Mouse (Mus musculus) embryonic facial prominence, embryonic 10.5 days (tissue): ENCODE measurements around the gene Rae1. TPM values are rescaled to one million over a fixed set of nuclear protein-coding genes. Genes with fewer than 3 reads are reported as not detected.
A peak's percentile ranks its signal among the peaks of the same experiment; 100 is the strongest.

Experiments
- DNase-seq: peaks from one replicate; pipeline ENCODE4 v3.0.0-alpha.2; 2017; ENCODE audit warnings: low spot score
- H3K27ac ChIP-seq: fragments of 300-500 bp; sonication (generic); replicated peaks from 2 replicates; pipeline ENCODE4 v1.5.1; 2016; ENCODE audit warnings: mild to moderate bottlenecking
- H3K27me3 ChIP-seq: fragments of 300-500 bp; sonication (generic); replicated peaks from 2 replicates; pipeline ENCODE4 v1.6.1; 2016; ENCODE audit warnings: low read depth, mild to moderate bottlenecking; ENCODE audit not compliant: poor library complexity, severe bottlenecking
- H3K36me3 ChIP-seq: fragments of 300-500 bp; sonication (generic); replicated peaks from 2 replicates; pipeline ENCODE4 v1.6.1; 2016; ENCODE audit warnings: mild to moderate bottlenecking, moderate library complexity
- H3K4me1 ChIP-seq: fragments of 300-500 bp; sonication (generic); 2 replicates; pipeline ENCODE4 v1.6.1; 2016
- H3K4me3 ChIP-seq: fragments of 300-500 bp; sonication (generic); 2 replicates; pipeline ENCODE4 v1.5.1; 2016; ENCODE audit warnings: mild to moderate bottlenecking, moderate library complexity
- H3K9me3 ChIP-seq: fragments of 300-500 bp; sonication (generic); 2 replicates; pipeline ENCODE4 v1.6.1; 2016; ENCODE audit warnings: mild to moderate bottlenecking
- WGBS: fragments of 180-500 bp; shearing (Covaris S2); methylation state at CpG from one replicate; pipeline ENCODE4 v1.1.7; 2016; 5-methylcytosine and 5-hydroxymethylcytosine counted together
- polyA plus RNA-seq: library from polyadenylated mRNA; unstranded; fragments of >200 nt; fragmentation: Nextera tagmentation; extraction: Ambion mirVana; gene quantifications from 2 replicates; pipeline ENCODE4 v1.2.1, GENCODE M21; 2016

Rae1 gene
- polyA plus RNA-seq, 1 experiment from 2014 or later = 176 TPM

DNA sequence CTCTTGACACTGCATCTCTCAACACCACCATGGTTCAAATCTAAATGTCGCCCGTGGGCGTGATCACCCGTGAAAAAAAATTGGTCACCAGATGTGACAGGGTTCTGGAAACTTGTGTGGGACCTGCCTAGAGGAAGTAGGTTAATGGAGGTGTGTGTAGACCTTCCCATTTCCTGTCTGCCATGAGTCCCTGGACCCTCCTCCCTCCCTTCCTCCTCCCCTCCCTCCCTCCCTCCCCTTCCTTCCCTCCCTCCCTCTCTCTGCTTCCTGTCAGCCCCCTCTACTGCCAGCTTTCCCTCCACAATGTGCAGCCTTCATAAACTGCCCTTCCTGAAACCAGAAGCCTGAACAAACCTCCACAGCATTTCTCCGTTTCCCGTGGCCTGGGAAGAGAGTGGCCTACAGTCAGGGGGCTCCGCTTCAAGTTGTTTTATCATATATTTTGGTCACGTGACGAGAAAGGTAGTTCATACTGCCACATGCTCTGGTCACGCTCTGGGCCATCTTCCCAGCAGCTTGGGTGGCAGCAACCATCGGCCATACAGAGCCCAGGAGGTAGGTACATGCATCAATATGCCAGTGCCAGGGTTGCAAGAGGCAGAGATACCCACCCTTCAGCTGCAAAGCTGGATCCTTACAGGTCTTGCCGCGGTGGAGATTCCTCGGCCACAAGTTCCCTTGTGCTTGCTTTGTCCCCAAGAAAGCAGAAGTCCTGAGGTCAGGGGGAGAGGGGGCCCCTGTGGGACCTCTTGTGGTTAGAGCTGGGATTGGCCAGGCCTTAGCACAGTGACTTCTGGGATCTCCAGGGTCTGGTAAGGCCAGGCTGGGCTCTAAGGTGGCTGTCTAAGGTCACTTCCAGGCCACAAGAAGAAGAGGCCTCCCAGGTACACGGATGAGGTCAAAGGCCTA lies 61.8 kb downstream of the Rae1 start:
- Histone ChIP-seq H3K9me3 (no peaks in the 10 kb centered on the region), H3K36me3 (no peaks in the 10 kb centered on the region), H3K27ac (peak overlapping the region; percentile 57), H3K4me1 (peaks cover 46% of the 10 kb centered on the region), H3K27me3 (no peaks in the 10 kb centered on the region), H3K4me3 (no peak overlapping the region)
- 76% methylated on average over 15 of the region's 15 CpGs for WGBS
- no peak for DNase-seq

DNA sequence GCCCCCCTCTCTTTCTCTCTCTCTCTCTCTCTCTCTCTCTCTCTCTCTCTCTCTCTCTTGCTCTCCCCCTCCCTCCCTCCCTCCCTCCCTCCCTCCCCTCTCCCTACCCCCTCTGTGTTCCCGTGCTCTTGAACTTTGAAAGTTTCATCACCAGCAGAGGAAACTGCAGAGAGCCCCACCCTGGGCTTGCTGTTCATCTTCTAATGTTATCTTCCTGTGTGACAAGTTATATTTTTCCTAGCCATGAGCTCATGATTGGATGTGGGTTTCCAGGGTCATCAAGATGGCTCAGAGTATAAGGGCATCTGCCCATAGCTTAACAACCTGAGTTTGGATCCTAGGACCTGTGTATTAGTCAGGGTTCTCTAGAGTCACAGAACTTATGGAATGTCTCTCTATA lies 63.3 kb downstream of the Rae1 start:
- Histone ChIP-seq H3K4me3 (no peak overlapping the region), H3K27me3 (no peaks in the 10 kb centered on the region), H3K4me1 (peaks cover 31% of the 10 kb centered on the region), H3K9me3 (peaks cover 3% of the 10 kb centered on the region; the same call in 1 of the 2 replicates), H3K36me3 (no peaks in the 10 kb centered on the region), H3K27ac (no peak overlapping the region)
- WGBS = 91% methylated on average over 1 of the region's 1 CpGs
- no peak for DNase-seq

DNA sequence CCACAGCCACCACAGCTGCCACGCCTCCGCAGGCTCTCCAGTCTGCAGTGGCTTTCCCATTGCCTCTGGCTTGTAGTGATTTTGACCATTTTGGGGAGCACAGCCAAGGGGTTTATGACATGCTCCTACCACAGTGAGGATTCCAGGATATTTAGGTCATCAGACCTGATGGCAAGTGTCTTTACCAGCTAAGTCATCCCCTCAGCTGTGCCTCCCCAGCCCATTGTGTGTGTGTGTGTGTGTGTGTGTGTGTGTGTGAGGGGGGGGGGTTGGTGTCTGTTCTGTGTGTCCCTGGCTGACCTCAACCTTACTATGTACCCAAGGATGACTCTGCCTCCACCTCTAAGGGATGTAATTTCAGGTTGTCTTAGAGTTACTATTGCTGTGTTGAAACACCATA lies 64.9 kb downstream of the Rae1 start:
- DNase-seq = no peak
- no peaks in the 10 kb centered on the region for H3K36me3 ChIP-seq
- 96% methylated on average over 2 of the region's 2 CpGs for WGBS

More for the DNA sequence above, 64.9 kb downstream of the Rae1 start:
- Histone ChIP-seq H3K27me3 (no peaks in the 10 kb centered on the region), H3K4me3 (no peak overlapping the region), H3K27ac (no peak overlapping the region), H3K9me3 (peaks cover 9% of the 10 kb centered on the region), H3K4me1 (peaks cover 24% of the 10 kb centered on the region)

Other genes starting within 250 kb of the Rae1 start
- gene Bmp7, start 59.8 kb upstream of the Rae1 start, polyA plus RNA-seq = 19.8 and 20.9 TPM in 2 replicates
- gene Spo11, start 22.4 kb upstream of the Rae1 start, polyA plus RNA-seq = 0.26 and 0.46 TPM in 2 replicates
- gene Rbm38, start 20.4 kb downstream of the Rae1 start, polyA plus RNA-seq = 85.7 and 95.6 TPM in 2 replicates
- gene Ctcfl, start 119.4 kb downstream of the Rae1 start, polyA plus RNA-seq = 0.07 and 0.09 TPM in 2 replicates
- not detected in 2 replicates for gene Pck1, start 152.9 kb downstream of the Rae1 start, polyA plus RNA-seq
- not detected in 2 replicates for gene Zbp1, start 218.8 kb downstream of the Rae1 start, polyA plus RNA-seq